Mouse (Mus musculus) thymus, postnatal 36 days (tissue): ENCODE data around the gene Igfbp2.

Experiments
- DNase-seq, 2 experiments: peaks; one replicate each; pipeline ENCODE4 v3.0.0; 2022; ENCODE audit warnings: mixed read lengths in 2 of 2

Gene Igfbp2

GRCm38 (mm10) chr1:72823751-72824706, at the start of gene Igfbp2:
Igfbp2 (plus strand) TSS chr1:72824503.
- no peak for DNase-seq

- no peak for DNase-seq
Measured at GRCm38 (mm10) chr1:72778789-72779188, 45.5 kb upstream of the Igfbp2 start.

- DNase-seq: no peak
Measured at GRCm38 (mm10) chr1:72780720-72781119, 43.6 kb upstream of the Igfbp2 start.

- no peak for DNase-seq
Measured at GRCm38 (mm10) chr1:72783341-72783740, 41.0 kb upstream of the Igfbp2 start.

GRCm38 (mm10) chr1:72784018-72784417, 40.3 kb upstream of the Igfbp2 start:
- no peak for DNase-seq

- no peak for DNase-seq
Measured at GRCm38 (mm10) chr1:72790670-72791069, 33.6 kb upstream of the Igfbp2 start.

DNA sequence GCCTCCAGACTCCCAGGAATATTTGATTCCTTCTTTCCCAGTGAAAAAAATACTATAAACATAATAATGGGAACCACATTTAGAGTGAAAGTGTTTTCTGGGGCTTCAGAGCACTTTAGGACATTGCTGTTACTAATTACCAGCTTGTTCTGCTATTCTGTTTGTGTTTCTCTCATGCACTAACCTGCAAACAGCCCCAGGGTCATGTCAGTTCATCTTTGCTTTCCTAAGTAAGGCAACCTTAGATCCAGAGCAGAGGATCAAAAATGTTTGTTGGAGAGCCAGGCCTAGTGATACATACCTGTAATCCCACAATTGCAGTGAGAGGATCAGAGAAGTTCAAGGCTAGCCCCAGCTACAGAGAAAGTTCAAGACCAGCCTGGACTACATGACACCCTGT, 32.6 kb upstream of the Igfbp2 start:
- DNase-seq: no peak

- no peak for DNase-seq
Measured at GRCm38 (mm10) chr1:72792262-72792661, 32.0 kb upstream of the Igfbp2 start.

GRCm38 (mm10) chr1:72793230-72793629, 31.1 kb upstream of the Igfbp2 start:
- no peak for DNase-seq

- DNase-seq: no peak
Measured at GRCm38 (mm10) chr1:72796128-72796527, 28.2 kb upstream of the Igfbp2 start.

DNA sequence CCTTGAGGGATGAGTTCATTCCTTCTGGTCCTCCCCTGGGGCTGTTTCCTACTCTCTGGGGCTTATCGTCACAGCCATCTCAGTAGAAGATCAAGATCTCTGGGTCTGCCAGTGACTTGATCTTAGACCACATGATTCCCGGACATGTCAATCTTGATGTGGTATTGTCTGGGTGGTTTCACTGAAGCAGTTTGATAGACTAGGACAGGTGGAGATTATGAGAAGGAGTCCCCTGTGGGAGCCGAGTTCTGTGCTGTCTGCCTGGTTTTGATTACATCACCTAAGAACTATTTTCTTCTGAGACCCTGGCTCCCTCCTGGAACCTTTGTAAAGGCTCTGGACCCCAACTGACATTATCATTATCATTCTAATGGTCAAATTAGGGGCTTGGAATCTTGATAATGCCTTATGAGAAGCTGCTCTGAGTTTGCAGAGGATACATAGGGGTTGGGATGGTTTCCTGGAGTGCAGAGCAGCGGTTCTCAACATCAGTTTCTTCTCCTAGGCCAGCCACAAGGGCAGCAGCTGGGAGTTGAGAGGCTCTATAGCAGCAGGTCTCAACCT, 27.1 kb upstream of the Igfbp2 start:
- no peak for DNase-seq

DNA sequence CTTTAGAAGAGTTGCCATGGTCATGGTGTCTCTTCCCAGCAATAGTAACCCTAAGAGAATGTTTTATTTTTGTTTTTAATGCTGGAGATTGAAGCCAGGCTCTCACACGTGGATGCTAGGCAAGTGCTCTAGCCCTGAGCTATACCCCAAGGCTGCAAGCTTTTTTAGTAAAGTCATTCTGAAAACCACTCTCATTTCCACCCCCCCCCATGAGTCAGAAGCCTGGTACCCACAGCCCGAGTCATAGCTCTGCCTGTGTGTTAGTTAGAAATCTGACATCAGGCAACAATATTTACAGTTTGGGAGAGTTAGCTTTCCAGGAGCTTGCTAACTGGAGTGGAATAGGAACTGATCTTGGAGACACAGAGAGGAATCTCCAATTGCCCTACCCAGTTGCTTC, 25.9 kb upstream of the Igfbp2 start:
- DNase-seq: no peak

GRCm38 (mm10) chr1:72804031-72804430, 20.3 kb upstream of the Igfbp2 start:
- DNase-seq: no peak

DNA sequence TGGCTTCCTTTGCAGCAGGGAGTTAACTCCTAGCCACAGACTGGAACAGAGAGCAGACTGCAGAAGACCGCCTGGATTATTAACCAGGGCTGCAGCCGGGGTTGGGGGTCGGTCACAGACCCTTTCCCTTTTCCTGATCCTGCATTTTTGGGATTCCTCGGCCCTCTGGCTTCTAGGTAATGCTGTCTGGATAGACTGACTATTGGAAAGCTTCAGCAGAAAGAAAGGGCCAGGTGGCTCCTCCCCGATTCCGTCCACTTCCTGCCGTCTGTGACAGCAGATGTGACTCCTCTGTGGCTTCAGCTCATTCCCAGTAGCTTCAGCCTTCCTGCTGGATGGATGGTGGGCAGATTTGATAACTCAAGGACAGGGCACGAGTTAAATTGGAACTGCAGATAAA, 19.3 kb upstream of the Igfbp2 start:
- DNase-seq: no peak

- no peak for DNase-seq
Measured at GRCm38 (mm10) chr1:72805476-72806043, 18.7 kb upstream of the Igfbp2 start.

GRCm38 (mm10) chr1:72806044-72806584, 18.2 kb upstream of the Igfbp2 start:
- no peak for DNase-seq

DNA sequence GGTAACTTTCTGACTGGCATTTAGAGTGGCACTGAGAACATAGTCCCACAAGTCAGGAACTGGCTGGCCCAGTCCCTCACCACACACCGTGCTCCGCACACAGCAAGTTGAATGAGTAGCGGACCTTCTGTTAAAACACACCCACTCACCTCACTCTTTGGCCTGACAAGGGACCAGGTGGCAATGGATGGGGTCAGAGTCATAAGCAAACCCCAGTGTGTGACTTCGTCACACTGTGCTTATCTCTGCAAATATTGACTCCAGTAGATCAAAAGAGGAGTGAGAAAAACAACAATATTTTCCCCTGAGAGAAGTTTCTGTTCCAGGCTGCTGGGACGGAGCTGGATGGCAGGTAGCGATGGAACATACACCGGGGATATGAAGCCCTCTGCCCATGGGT, 15.0 kb upstream of the Igfbp2 start:
- no peak for DNase-seq

DNA sequence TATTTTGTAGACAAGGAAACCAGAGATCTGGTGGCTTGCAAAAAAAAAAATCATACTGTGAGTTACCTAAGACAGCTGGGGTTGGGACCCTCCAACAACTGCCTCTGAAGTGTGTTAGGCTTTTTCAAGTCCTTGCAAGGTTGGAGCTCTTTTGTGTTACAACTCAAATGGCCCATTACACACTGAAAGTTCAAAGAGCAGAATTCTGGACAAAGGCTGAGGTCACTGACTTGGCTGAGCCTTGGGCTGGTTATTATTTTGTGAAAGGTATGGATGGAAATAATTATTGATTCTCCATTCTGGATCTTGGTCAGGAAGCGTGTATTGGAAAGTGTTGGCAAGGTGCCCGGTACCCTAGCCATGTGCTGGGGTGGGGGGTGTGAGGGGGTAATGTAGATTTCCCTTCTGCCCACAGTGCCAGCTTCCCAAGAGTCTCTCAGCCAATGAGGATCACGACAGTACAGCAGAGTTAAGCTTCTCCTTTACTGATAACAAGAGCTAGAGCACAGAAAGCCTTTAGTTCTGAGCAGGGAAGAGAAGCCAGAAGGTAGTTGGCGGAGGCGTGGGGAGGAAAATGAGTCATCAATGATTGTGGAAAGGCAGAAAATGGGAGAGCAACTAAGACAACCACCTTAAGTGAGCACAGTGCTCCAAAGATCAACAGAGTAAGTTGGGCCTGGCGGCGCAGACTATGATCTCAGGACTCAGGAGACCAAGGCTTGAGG, 14.2 kb upstream of the Igfbp2 start:
- no peak for DNase-seq

- DNase-seq: no peak
Measured at GRCm38 (mm10) chr1:72811061-72811460, 13.2 kb upstream of the Igfbp2 start.

DNA sequence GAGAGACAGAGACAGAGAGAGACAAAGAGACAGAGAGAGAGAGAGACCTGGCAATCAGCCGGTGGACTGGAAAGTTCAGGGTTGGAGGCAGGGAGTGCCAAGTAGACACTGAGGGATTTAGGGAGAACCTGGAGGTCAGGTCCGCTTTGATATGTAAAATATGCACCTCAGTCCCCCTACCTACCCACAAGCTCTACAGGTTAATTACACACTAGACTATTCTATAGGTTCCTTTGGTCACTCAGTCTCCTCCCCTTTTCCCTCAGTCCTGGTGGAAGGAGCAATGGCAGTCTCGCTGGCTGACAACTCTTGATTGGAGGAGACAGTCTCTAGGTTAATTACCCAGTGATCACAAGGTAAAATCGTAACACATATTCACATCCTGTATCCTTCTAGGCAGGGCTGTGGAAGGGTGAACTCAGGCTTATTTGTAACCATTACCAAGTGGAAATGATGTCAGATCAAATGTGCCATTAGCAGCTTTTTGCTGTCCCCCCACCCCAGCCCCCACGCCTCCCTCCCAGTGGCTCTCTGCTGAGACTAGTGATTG, 11.1 kb upstream of the Igfbp2 start:
- no peak for DNase-seq

DNA sequence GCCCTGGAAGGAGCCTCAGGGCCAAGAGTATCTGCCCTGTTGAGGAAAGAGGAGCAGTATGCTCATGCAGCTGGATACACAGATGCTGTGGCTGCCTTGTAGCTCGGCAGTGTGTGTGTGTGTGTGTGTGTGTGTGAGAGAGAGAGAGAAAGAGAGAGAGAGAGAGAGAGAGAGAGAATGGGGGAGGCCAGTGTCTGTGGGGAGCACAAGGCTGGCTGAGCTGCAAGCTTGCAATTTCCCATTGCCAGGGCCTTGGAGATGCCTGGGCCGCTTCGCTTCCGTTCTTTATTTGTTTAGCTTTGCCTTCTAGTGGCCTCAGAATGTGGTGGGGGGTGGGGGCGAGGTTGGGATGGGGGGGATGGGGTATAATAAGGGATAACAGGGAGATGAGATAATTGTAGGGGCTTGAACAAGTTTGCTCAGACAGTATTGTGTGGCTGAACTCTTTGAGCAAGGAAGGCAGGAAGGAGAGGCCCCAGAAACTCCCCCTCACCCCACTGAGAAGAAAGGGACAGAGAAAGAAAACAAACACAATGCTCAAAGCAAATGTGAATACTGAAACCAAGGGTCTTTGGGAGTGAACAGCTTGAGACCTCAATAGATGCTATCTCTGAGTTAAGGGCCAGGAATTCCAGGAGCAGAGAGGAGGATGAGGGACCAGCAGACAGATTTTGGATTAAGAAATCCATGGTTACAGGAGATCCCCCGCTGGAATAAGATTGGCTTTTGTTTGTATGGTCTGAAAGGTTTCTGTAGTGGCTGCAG, 10.5 kb upstream of the Igfbp2 start:
- DNase-seq: no peak

- no peak for DNase-seq
Measured at GRCm38 (mm10) chr1:72815184-72815583, 9.1 kb upstream of the Igfbp2 start.
